Mouse (Mus musculus) liver, embryonic 14.5 days (tissue): Measurements from ENCODE around the gene Naglu. TPM values are rescaled to one million over a fixed set of nuclear protein-coding genes. Genes with fewer than 3 reads are reported as not detected.

Experiments
- ATAC-seq: fragments of 200-750 bp; cut with Nextera tagmentation; 2 replicates; pipeline ENCODE4 v1.8.0; 2017; ENCODE audit warnings: moderate number of reproducible peaks, mild to moderate bottlenecking, moderate library complexity; ENCODE audit not compliant: insufficient read depth
- DNase-seq, 3 experiments: peaks; one replicate each; pipeline ENCODE4 v3.0.0-alpha.2; 2012 to 2013; ENCODE audit warnings: low read depth in 3 of 3, low spot score in 3 of 3
- H3K27ac ChIP-seq: fragments of 300-500 bp; sonication (generic); 2 replicates; pipeline ENCODE4 v1.5.1; 2014; ENCODE audit warnings: moderate library complexity, mild to moderate bottlenecking, control low read depth, inconsistent platforms
- H3K27me3 ChIP-seq: fragments of 300-500 bp; sonication (generic); 2 replicates; pipeline ENCODE4 v1.6.1; 2014; ENCODE audit warnings: mild to moderate bottlenecking, low read length, moderate library complexity; ENCODE audit not compliant: control insufficient read depth, insufficient read depth
- H3K36me3 ChIP-seq: fragments of 300-500 bp; sonication (generic); replicated peaks from 2 replicates; pipeline ENCODE4 v1.6.1; 2014; ENCODE audit warnings: low read depth; ENCODE audit not compliant: control insufficient read depth, insufficient read depth
- H3K4me1 ChIP-seq, 2 experiments: fragments of 200-500 bp in 1 of 2; fragments of 300-500 bp in 1 of 2; sonication (generic) in 1 of 2; replicated peaks; 2 replicates each; pipeline ENCODE4 v1.6.1; 2012 to 2014; ENCODE audit warnings: antibody characterized with exemption in 1 of 2, inconsistent platforms in 1 of 2, low read length in 1 of 2; ENCODE audit not compliant: control insufficient read depth in 2 of 2, insufficient read depth in 2 of 2
- H3K4me2 ChIP-seq: fragments of 300-500 bp; sonication (generic); 2 replicates; pipeline ENCODE4 v1.6.1; 2014; ENCODE audit warnings: low read depth, mild to moderate bottlenecking, control low read depth, moderate library complexity
- H3K4me3 ChIP-seq, 2 experiments: fragments of 200-500 bp in 1 of 2; fragments of 300-500 bp in 1 of 2; sonication (generic) in 1 of 2; 2 replicates each; pipeline ENCODE4 v1.5.1; 2012 to 2014; ENCODE audit warnings: low read depth in 2 of 2, low read length in 2 of 2, mild to moderate bottlenecking in 2 of 2, control low read depth in 1 of 2, inconsistent platforms in 1 of 2, moderate library complexity in 1 of 2; ENCODE audit not compliant: insufficient read depth in 1 of 2
- H3K9ac ChIP-seq: fragments of 300-500 bp; sonication (generic); replicated peaks from 2 replicates; pipeline ENCODE4 v1.6.1; 2014; ENCODE audit warnings: mild to moderate bottlenecking, control low read depth, moderate library complexity
- H3K9me3 ChIP-seq: fragments of 300-500 bp; sonication (generic); 2 replicates; pipeline ENCODE4 v1.6.1; 2016; ENCODE audit warnings: low read length, mixed read lengths; ENCODE audit not compliant: control insufficient read depth
- CTCF ChIP-seq: IDR thresholded peaks from 2 replicates; pipeline ENCODE4 v1.5.1; 2016; ENCODE audit warnings: antibody characterized with exemption, low read depth, control low read depth
- EP300 ChIP-seq: IDR thresholded peaks from 2 replicates; pipeline ENCODE4 v1.6.1; 2016; ENCODE audit warnings: antibody characterized with exemption, low read depth
- WGBS: fragments of 180-500 bp; shearing (Covaris S2); extraction: QIAGEN DNeasy Blood & Tissue Kit; methylation state at CpG from one replicate; pipeline ENCODE4 v1.1.7; 2014; ENCODE audit not compliant: insufficient replicate concordance; 5-methylcytosine and 5-hydroxymethylcytosine counted together
- polyA plus RNA-seq, 2 experiments: library from polyadenylated mRNA; depleted of rRNA in 1 of 2; stranded (reverse) in 1 of 2; unstranded in 1 of 2; fragments of >200 nt; fragmentation: Nextera tagmentation in 1 of 2; extraction: Ambion mirVana in 1 of 2; gene quantifications; 2 replicates each; pipeline versions ENCODE4 v1.2.1 to v1.2.3; 2012 to 2014

The Naglu gene
- polyA plus RNA-seq, 2 experiments, result 3.4 to 4.3 TPM

DNA sequence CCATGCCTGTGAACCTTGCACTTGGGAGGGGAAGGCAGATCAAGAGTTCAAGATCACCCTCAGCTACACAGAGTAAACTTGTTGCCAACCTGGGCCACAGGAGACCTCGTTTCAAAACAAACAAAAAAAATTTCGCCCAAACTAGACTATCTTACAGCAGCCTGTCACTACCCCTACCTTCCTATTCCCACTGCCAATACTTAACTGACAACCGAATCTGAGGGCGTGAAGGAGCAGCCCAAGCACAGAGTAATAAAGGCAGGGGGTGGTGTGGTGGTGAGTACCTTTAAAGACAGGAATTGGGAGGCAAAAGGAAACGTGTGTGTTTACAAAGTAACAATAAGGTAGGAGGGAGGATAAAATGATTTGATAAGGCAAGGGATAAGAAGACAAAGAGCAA, 40.9 kb downstream of the Naglu start:
- H3K27ac ChIP-seq, result no peak overlapping the region
- H3K9me3 ChIP-seq, result no peaks in the 10 kb centered on the region; the same call in 1 of the 2 replicates
- no peak for TF ChIP-seq EP300
- TF ChIP-seq CTCF, result no peak
- peaks cover 0 to 3% of the 10 kb centered on the region in 2 experiments; a peak in 1 of 4 replicates for H3K4me1 ChIP-seq
- H3K4me2 ChIP-seq, result no peak overlapping the region
- WGBS, result 54% methylated on average over 5 of the region's 5 CpGs
- ATAC-seq (no peak), DNase-seq (no peak)
- peaks cover 3% of the 10 kb centered on the region for H3K36me3 ChIP-seq
- no peaks in the 10 kb centered on the region for H3K27me3 ChIP-seq
- H3K4me3 ChIP-seq, result no peak overlapping the region
- H3K9ac ChIP-seq, result no peak overlapping the region

DNA sequence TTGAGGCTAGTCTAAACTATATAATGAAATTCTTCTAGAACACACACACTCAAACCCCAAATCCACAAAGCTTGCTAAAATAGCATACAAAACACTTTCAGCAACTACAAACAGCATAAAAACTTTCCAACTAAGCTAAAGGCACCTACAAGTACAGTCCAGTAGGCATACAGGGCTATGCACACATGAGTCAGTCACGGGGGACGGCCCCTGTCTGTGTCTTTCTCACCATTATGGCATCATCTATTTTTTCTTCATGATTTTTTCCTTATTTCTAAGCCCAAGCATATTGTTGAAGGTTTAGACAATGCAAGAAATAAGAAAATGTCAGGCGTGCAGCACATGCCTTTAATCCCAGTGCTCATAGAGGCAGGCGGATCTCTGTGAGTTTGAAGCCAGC, 41.4 kb downstream of the Naglu start:
- Histone ChIP-seq H3K27me3 (no peaks in the 10 kb centered on the region), H3K9ac (no peak overlapping the region), H3K36me3 (no peaks in the 10 kb centered on the region), H3K27ac (no peak overlapping the region), H3K4me1 (peaks cover 0 to 3% of the 10 kb centered on the region in 2 experiments; a peak in 2 of 4 replicates), H3K9me3 (no peaks in the 10 kb centered on the region; the same call in 1 of the 2 replicates), H3K4me2 (no peak overlapping the region), H3K4me3 (no peak overlapping the region)
- WGBS, result 83% methylated on average over 4 of the region's 4 CpGs
- no peak for TF ChIP-seq EP300
- no peak for TF ChIP-seq CTCF
- ATAC-seq (no peak), DNase-seq (no peak)

DNA sequence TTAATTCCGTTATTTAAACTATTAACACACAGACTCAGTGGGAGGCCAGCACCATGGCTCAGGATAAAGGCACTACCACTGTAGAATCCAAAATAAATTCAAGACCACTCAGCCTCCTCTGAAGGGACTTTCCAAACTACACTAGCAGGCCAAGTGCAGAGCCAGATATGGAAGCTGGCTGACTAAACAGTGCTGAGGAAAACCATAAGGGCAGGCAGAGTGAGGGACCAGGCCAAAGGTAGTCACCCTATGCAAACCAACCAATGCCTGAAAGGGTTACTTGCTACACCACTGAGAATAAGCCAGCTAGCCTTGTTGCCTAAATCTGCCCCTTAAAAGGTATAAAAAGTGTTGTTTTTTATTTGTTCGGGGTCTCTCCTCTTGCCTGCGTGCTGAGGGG, 42.4 kb downstream of the Naglu start:
- peaks cover 0 to 3% of the 10 kb centered on the region in 2 experiments; a peak in 2 of 4 replicates for H3K4me1 ChIP-seq
- no peaks in the 10 kb centered on the region for H3K36me3 ChIP-seq
- no peak overlapping the region for H3K27ac ChIP-seq
- 84% methylated on average over 3 of the region's 3 CpGs for WGBS
- H3K9ac ChIP-seq, result no peak overlapping the region
- H3K4me2 ChIP-seq, result no peak overlapping the region
- H3K27me3 ChIP-seq, result no peaks in the 10 kb centered on the region
- DNase-seq (no peak), ATAC-seq (no peak)
- no peak overlapping the region for H3K4me3 ChIP-seq
- H3K9me3 ChIP-seq, result no peaks in the 10 kb centered on the region; the same call in 1 of the 2 replicates
- no peak for TF ChIP-seq EP300
- no peak for TF ChIP-seq CTCF

DNA sequence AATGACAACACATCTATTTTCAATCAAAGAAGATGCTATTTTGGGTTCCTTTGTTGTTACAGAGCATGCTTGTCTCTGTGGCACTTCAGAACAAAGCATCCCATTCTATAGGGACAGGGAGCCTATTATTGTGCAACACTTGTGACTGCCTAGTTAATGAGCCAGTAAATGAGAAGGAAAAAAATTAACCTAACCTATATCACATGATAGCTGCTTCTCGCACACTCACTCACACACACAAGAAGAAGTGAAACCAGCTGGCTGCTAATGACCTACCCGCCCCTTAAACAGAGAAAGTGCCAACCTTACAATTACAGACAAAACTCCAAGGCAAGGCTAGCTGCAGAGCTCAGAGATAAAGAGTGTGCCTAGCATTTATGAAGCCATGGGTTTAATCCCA, 45.8 kb downstream of the Naglu start:
- H3K4me3 ChIP-seq, result no peak overlapping the region
- TF ChIP-seq EP300, result no peak
- TF ChIP-seq CTCF, result no peak
- 74% methylated on average over 2 of the region's 2 CpGs for WGBS
- no peak overlapping the region for H3K9ac ChIP-seq
- H3K36me3 ChIP-seq, result no peaks in the 10 kb centered on the region
- H3K27ac ChIP-seq, result no peak overlapping the region
- peaks cover 7% of the 10 kb centered on the region in 2 experiments for H3K4me1 ChIP-seq
- H3K4me2 ChIP-seq, result no peak overlapping the region
- no peaks in the 10 kb centered on the region for H3K27me3 ChIP-seq
- ATAC-seq (no peak), DNase-seq (no peak)
- no peaks in the 10 kb centered on the region; the same call in 1 of the 2 replicates for H3K9me3 ChIP-seq

DNA sequence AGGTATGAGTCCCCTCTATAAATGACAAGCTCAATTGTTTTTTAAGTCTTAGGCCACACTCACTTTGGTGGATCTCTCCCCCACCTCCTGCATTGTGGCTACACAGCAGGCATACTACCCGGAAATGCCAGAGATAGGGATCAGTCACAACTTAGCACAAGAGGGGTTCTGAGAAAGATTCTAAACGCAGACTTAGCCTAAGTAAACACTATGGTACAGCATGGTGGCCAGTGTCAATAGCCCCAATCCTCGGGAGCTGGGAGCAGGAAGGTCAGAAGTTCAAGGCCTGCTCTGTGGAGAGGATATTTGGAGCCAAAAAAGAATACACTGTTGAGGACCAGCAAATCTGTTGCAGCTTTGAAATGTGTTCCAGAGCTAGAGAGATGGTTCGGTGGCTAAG, 48.3 kb downstream of the Naglu start:
- no peak overlapping the region for H3K27ac ChIP-seq

More for the DNA sequence above, 48.3 kb downstream of the Naglu start:
- H3K36me3 ChIP-seq, result no peaks in the 10 kb centered on the region
- peak overlapping the region; percentile 71 to 81 for H3K4me3 ChIP-seq
- H3K27me3 ChIP-seq, result no peaks in the 10 kb centered on the region
- peaks cover 13 to 18% of the 10 kb centered on the region in 2 experiments for H3K4me1 ChIP-seq
- H3K4me2 ChIP-seq, result peak overlapping the region; percentile 91
- DNase-seq, result no peak
- TF ChIP-seq EP300 (no peak), CTCF (no peak)
- 18% methylated on average over 4 of the region's 4 CpGs for WGBS
- ATAC-seq, result no peak
- H3K9me3 ChIP-seq, result no peaks in the 10 kb centered on the region; the same call in 1 of the 2 replicates
- H3K9ac ChIP-seq, result peak overlapping the region; percentile 81
